Mouse (Mus musculus): ENCODE measurements at regions not wholly inside any gene's neighbourhood (a gene's known extent, or its start where the extent isn't known, plus 50 kb on each side); places are given as distances from the start of the nearest gene placed in this dataset.

DNA sequence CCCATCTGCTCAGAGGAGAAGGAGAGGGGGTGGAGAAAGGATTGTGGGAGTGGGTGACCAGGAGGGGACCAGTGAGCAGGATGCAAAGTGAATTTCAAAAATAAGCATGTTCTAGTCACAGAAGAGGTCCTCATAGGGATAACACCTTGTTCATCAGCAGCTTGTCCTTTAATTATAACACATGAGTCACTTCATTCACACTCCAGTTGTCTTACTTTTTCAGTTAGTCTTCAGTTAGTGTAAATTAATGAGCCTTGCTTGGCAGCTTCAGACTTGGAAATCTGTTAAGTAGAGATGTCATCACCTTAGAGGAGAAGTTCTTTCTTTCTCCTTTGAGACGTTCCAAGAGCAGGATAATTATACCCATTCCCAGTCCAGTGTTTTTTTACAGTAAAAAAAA, 332.3 kb downstream of the Xpnpep1 start:
- no peak for DNase-seq
- Histone ChIP-seq H3K4me1 (ENCODE audit: control insufficient read depth, insufficient read depth, low read length) (no peaks in the 10 kb centered on the region), H3K27ac (no peak overlapping the region), H3K4me3 (no peak overlapping the region), H3K9ac (ENCODE audit: low read depth, low read length) (no peak overlapping the region), H3K27me3 (ENCODE audit: control insufficient read depth, insufficient read depth, low read length) (no peaks in the 10 kb centered on the region), H3K79me2 (replicated peaks; ENCODE audit: control insufficient read depth, insufficient read depth, low read length) (no peaks in the 10 kb centered on the region), H3K36me3 (ENCODE audit: control insufficient read depth, insufficient read depth, low read length) (no peaks in the 10 kb centered on the region)
- intact Hi-C loops (cut with DNase I) = no loop called here
- TF ChIP-seq CTCF (IDR thresholded peaks at IDR 0.05) (no peak), POLR2A (IDR thresholded peaks at IDR 0.05; ENCODE audit: insufficient read depth, low read depth, low read length) (no peak), EP300 (IDR thresholded peaks at IDR 0.05; ENCODE audit: insufficient read depth, low read depth, low read length) (no peak)
- 50% methylated on average over 1 of the region's 1 CpGs for WGBS

DNA sequence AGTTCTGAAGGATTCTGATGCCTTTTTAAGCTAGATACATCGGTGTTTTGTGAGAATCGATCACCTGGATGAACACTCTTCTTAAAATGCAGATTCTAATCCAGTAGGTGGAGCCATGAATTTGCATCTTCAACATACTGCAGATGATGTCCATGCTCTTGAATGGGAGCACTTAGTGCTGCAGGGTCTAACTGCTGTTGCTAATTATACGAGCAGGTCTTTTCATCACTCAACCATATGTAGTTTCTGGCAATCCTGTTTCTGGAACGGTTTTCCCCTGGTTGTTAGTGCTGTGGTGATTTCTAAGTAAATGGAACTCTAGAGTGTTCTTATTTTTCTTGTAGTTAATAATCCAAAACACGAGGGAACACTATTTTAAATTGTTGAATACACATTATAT, 379.0 kb downstream of the Xpnpep1 start:
- TF ChIP-seq CTCF (IDR thresholded peaks at IDR 0.05) = no peak
- TF ChIP-seq POLR2A (IDR thresholded peaks at IDR 0.05; ENCODE audit: insufficient read depth, low read depth, low read length) = no peak
- TF ChIP-seq EP300 (IDR thresholded peaks at IDR 0.05; ENCODE audit: insufficient read depth, low read depth, low read length) = no peak
- H3K4me3 ChIP-seq = no peak overlapping the region
- no peaks in the 10 kb centered on the region for H3K79me2 ChIP-seq (replicated peaks; ENCODE audit: control insufficient read depth, insufficient read depth, low read length)
- H3K4me1 ChIP-seq (ENCODE audit: control insufficient read depth, insufficient read depth, low read length) = no peaks in the 10 kb centered on the region
- WGBS = 67% methylated on average over 5 of the region's 5 CpGs
- no peak overlapping the region for H3K9ac ChIP-seq (ENCODE audit: low read depth, low read length)
- H3K27me3 ChIP-seq (ENCODE audit: control insufficient read depth, insufficient read depth, low read length) = no peaks in the 10 kb centered on the region
- no peak overlapping the region for H3K27ac ChIP-seq
- no peaks in the 10 kb centered on the region for H3K36me3 ChIP-seq (ENCODE audit: control insufficient read depth, insufficient read depth, low read length)
- DNase-seq = no peak
- intact Hi-C loops (cut with DNase I) = no loop called here

DNA sequence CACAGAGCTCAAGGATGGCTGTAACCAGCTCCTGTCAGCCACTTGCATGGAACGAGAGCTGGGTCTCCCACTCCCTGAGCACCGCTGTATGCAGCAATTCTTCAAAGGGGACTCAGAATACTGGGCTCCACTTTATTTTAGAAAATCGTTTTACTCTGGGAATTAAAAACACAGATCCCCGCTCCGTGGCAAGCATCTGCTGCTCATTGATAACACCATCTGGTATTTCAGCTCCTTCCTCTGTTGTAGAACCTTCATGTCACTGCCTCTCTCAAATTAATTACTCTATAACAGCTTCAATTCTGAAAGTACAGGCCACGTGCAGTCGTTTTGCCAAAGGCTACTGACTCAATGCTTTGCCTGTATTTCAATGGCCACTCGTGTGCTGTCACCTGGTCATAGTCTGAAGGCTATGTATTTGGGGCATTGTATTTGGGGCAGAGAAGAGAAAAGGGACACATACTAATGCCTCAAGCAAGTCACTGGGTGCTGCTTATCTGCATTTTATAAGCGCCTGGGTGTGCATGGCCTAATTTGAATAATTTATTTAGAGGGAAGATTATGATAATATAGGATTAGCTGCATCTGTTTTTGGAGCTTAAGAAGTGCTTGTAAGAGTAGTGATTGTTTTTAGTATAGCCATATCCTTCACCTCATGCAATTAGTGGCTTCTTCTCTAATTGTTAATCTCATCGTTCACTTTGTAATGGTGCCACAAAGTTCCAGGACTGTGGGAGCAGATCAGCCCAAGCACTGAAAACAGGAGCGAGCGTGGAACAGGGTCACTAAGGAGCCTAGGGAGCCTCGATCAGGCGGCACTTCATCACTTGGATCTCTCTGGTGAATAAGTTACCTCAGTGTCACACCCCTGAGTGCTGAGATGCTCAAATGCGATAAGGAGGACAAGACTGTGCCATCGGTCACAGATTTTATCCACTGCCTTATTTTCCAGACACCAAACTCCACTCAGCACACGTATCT, 383.3 kb downstream of the Ins1 start:
- intact Hi-C loops (cut with DNase I) = no loop called here
- no peaks in the 10 kb centered on the region for H3K79me2 ChIP-seq (replicated peaks; ENCODE audit: control insufficient read depth, insufficient read depth, low read length)
- DNase-seq = no peak
- no peak overlapping the region for H3K9ac ChIP-seq (ENCODE audit: low read depth, low read length)
- no peaks in the 10 kb centered on the region for H3K36me3 ChIP-seq (ENCODE audit: control insufficient read depth, insufficient read depth, low read length)
- no peaks in the 10 kb centered on the region for H3K4me1 ChIP-seq (ENCODE audit: control insufficient read depth, insufficient read depth, low read length)
- no peaks in the 10 kb centered on the region for H3K27me3 ChIP-seq (ENCODE audit: control insufficient read depth, insufficient read depth, low read length)
- TF ChIP-seq POLR2A (IDR thresholded peaks at IDR 0.05; ENCODE audit: insufficient read depth, low read depth, low read length) (no peak), EP300 (IDR thresholded peaks at IDR 0.05; ENCODE audit: insufficient read depth, low read depth, low read length) (no peak), CTCF (IDR thresholded peaks at IDR 0.05) (no peak)
- H3K27ac ChIP-seq = no peak overlapping the region
- no peak overlapping the region for H3K4me3 ChIP-seq
- 65% methylated on average over 17 of the region's 17 CpGs for WGBS

DNA sequence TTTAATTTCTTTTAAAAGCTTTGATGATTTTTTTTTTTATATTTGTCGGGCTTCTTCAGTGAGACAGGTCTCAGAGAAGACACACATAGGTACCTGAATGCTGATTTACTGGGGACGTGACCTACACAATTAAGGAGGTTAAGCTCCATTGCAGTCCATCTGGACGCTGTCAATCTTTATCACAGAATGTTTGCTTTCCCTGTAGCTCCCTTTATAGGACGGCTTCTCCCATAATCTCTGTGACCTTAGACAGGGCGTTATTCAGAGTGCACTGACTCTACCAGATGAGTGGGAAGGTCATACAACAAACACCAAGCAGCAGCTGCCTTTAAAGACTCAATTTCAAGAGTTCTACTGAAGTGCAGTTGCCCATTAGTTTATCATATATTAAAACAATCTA, 376.1 kb downstream of the Ins1 start:
- Histone ChIP-seq H3K4me1 (ENCODE audit: control insufficient read depth, insufficient read depth, low read length) (no peaks in the 10 kb centered on the region), H3K79me2 (replicated peaks; ENCODE audit: control insufficient read depth, insufficient read depth, low read length) (no peaks in the 10 kb centered on the region), H3K9ac (ENCODE audit: low read depth, low read length) (no peak overlapping the region), H3K4me3 (no peak overlapping the region), H3K27ac (no peak overlapping the region), H3K27me3 (ENCODE audit: control insufficient read depth, insufficient read depth, low read length) (no peaks in the 10 kb centered on the region), H3K36me3 (ENCODE audit: control insufficient read depth, insufficient read depth, low read length) (no peaks in the 10 kb centered on the region)
- TF ChIP-seq EP300 (IDR thresholded peaks at IDR 0.05; ENCODE audit: insufficient read depth, low read depth, low read length) (no peak), CTCF (IDR thresholded peaks at IDR 0.05) (no peak), POLR2A (IDR thresholded peaks at IDR 0.05; ENCODE audit: insufficient read depth, low read depth, low read length) (no peak)
- WGBS = 43% methylated on average over 5 of the region's 5 CpGs
- intact Hi-C loops (cut with DNase I) = no loop called here
- DNase-seq = no peak

DNA sequence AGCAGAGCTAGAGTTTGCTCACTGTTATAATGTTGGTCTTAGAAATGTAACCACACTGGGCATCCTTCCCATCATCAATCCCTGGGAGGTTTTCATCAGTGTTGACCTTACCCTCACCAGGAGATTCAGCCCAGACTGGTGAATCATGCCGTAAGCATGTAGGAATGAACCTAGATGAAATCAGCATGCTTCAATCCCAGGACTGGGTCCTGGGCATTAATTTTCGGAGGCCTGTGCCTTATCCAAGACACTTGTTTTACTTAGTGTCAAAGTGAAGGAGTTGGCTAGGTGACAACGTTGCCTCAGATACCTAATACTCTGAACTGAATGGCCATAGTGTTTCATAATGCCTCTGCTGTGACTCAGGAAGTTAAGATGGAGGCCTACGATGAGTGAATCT, 368.4 kb downstream of the Ins1 start:
- Histone ChIP-seq H3K9ac (ENCODE audit: low read depth, low read length) (no peak overlapping the region), H3K27ac (no peak overlapping the region), H3K27me3 (ENCODE audit: control insufficient read depth, insufficient read depth, low read length) (no peaks in the 10 kb centered on the region), H3K4me1 (ENCODE audit: control insufficient read depth, insufficient read depth, low read length) (no peaks in the 10 kb centered on the region), H3K36me3 (ENCODE audit: control insufficient read depth, insufficient read depth, low read length) (no peaks in the 10 kb centered on the region), H3K4me3 (no peak overlapping the region), H3K79me2 (replicated peaks; ENCODE audit: control insufficient read depth, insufficient read depth, low read length) (no peaks in the 10 kb centered on the region)
- no peak for DNase-seq
- intact Hi-C loops (cut with DNase I) = no loop called here
- TF ChIP-seq EP300 (IDR thresholded peaks at IDR 0.05; ENCODE audit: insufficient read depth, low read depth, low read length) (no peak), CTCF (IDR thresholded peaks at IDR 0.05) (no peak), POLR2A (IDR thresholded peaks at IDR 0.05; ENCODE audit: insufficient read depth, low read depth, low read length) (no peak)
- WGBS = 44% methylated on average over 4 of the region's 4 CpGs

DNA sequence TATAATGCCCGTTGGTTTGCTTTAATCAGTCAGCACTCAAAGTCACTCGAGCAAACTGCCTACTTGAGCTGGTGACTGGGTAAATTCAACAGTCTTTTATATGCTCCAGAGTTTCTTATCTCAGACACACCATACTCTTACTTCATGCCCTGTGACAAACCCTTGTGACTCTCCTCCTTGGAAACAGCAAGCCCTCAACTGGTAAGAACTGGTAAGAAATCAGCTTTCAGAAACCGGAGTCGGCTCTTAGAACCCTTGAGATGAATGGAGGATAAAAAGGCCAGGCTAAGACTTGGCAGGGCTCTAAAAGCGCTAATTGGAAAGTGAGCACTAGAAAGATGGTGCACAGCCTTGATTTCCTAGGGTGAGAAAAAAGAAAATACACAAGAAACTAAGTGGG, 360.2 kb downstream of the Ins1 start:
- no peak overlapping the region for H3K27ac ChIP-seq
- intact Hi-C loops (cut with DNase I) = no loop called here
- 54% methylated on average over 5 of the region's 5 CpGs for WGBS
- H3K79me2 ChIP-seq (replicated peaks; ENCODE audit: control insufficient read depth, insufficient read depth, low read length) = no peaks in the 10 kb centered on the region
- H3K36me3 ChIP-seq (ENCODE audit: control insufficient read depth, insufficient read depth, low read length) = no peaks in the 10 kb centered on the region
- H3K4me3 ChIP-seq = no peak overlapping the region
- H3K27me3 ChIP-seq (ENCODE audit: control insufficient read depth, insufficient read depth, low read length) = no peaks in the 10 kb centered on the region
- H3K4me1 ChIP-seq (ENCODE audit: control insufficient read depth, insufficient read depth, low read length) = no peaks in the 10 kb centered on the region
- no peak overlapping the region for H3K9ac ChIP-seq (ENCODE audit: low read depth, low read length)
- DNase-seq = no peak
- TF ChIP-seq CTCF (IDR thresholded peaks at IDR 0.05) (no peak), EP300 (IDR thresholded peaks at IDR 0.05; ENCODE audit: insufficient read depth, low read depth, low read length) (no peak), POLR2A (IDR thresholded peaks at IDR 0.05; ENCODE audit: insufficient read depth, low read depth, low read length) (no peak)
